Mouse (Mus musculus) embryonic stem cell, embryonic (primary cell): Measurements from ENCODE around the gene Gm39566.

Experiments
- CTCF ChIA-PET, 4 experiments: fragments of 300-600 bp in 2 of 4; fragments of 350-600 bp in 2 of 4; sonication (Branson Sonifier 250); formaldehyde crosslinking; loops; one replicate each; lab custom pipeline; 2022; ENCODE audit warnings: inconsistent platforms in 2 of 4; lab: Charles Lee
- POLR2A ChIA-PET, 4 experiments: fragments of 300-600 bp in 2 of 4; fragments of 350-600 bp in 2 of 4; sonication (Branson Sonifier 250); formaldehyde crosslinking; loops; one replicate each; lab custom pipeline; 2022; ENCODE audit warnings: antibody characterized with exemption in 4 of 4, inconsistent platforms in 1 of 4; lab: Charles Lee

Gene Gm39566

GRCm38 (mm10) chr11:69838714-69839104 is 23.6 kb upstream of the Gm39566 start:
- ChIA-PET CTCF (interaction anchor here in 2 of 4 experiments (1.1 to 1.9 kb wide), 10 partner anchors 8 to 363 kb away, joined by 3 to 16 read pairs (median 4); partner anchors contain the start of gene Tmem95 (in 1 of the 2)), POLR2A (interaction anchor here in 3 of 4 experiments (0.6 to 4.2 kb wide), 79 partner anchors 8 to 470 kb away, joined by 3 to 83 read pairs (median 9); partner anchors contain the start of genes Eif5a (in 3 of the 3), Tmem102 (in 3 of the 3), 2810408A11Rik (in 2 of the 3) and Ctdnep1 (in 2 of the 3))

GRCm38 (mm10) chr11:69837952-69838713 is 23.0 kb upstream of the Gm39566 start, which contains the start of gene Tmem256:
Gene Tmem256, plus strand, starts transcription at chr11:69838514.
- ChIA-PET POLR2A (interaction anchor here (0.6 to 4.2 kb wide), 128 partner anchors 9 to 809 kb away, joined by 3 to 83 read pairs (median 5); partner anchors contain the start of genes Eif5a (in 3 of the 4), Tmem102 (in 3 of the 4), Tnk1 (in 3 of the 4) and 2810408A11Rik (in 2 of the 4)), CTCF (interaction anchor here in 3 of 4 experiments (0.5 to 1.9 kb wide), 22 partner anchors 9 to 809 kb away, joined by 3 to 16 read pairs (median 4); partner anchors contain the start of genes 2810408A11Rik (in 1 of the 3), Fxr2 (in 1 of the 3), Neurl4 (in 1 of the 3) and Rnf167 (in 1 of the 3))

- ChIA-PET CTCF (interaction anchor here in 2 of 4 experiments (0.6 to 1.9 kb wide), 24 partner anchors 9 to 809 kb away, joined by 3 to 16 read pairs (median 4); partner anchors contain the start of genes 2810408A11Rik (in 1 of the 2), Fxr2 (in 1 of the 2), Neurl4 (in 1 of the 2) and Rnf167 (in 1 of the 2)), POLR2A (interaction anchor here (0.6 to 4.2 kb wide), 123 partner anchors 9 to 809 kb away, joined by 3 to 83 read pairs (median 5); partner anchors contain the start of genes Eif5a (in 3 of the 4), Tmem102 (in 3 of the 4), Tnk1 (in 3 of the 4) and 2810408A11Rik (in 2 of the 4))
Observed at GRCm38 (mm10) chr11:69837604-69837951, 22.5 kb upstream of the Gm39566 start, which contains the start of gene Nlgn2. Gene Nlgn2, minus strand, starts transcription at chr11:69837784.

- POLR2A ChIA-PET = interaction anchor here (0.6 to 4.2 kb wide), 73 partner anchors 8 to 778 kb away, joined by 3 to 83 read pairs (median 6); partner anchors contain the start of genes Tmem102 (in 3 of the 4), 2810408A11Rik (in 2 of the 4), Eif5a (in 2 of the 4) and Fgf11 (in 2 of the 4)
- CTCF ChIA-PET = interaction anchor here (0.5 to 1.9 kb wide), 19 partner anchors 8 to 695 kb away, joined by 3 to 16 read pairs (median 4); partner anchors contain the start of genes 2810408A11Rik (in 1 of the 4), Fxr2 (in 1 of the 4), Neurl4 (in 1 of the 4) and Tmem95 (in 1 of the 4)
Observed at GRCm38 (mm10) chr11:69836703-69837576, 21.8 kb upstream of the Gm39566 start.

GRCm38 (mm10) chr11:69835966-69836335 is 20.9 kb upstream of the Gm39566 start:
- POLR2A ChIA-PET = interaction anchor here in 2 of 4 experiments (1.3 to 4.2 kb wide), 7 partner anchors 35 to 98 kb away, joined by 3 to 83 read pairs (median 25); partner anchors contain the start of genes Fgf11 (in 2 of the 2), Polr2a (in 1 of the 2) and Tmem95 (in 1 of the 2)

GRCm38 (mm10) chr11:69835326-69835965 is 20.3 kb upstream of the Gm39566 start:
- POLR2A ChIA-PET = interaction anchor here in 2 of 4 experiments (1.2 to 3.5 kb wide), 5 partner anchors 10 to 72 kb away, joined by 3 to 83 read pairs (median 7); partner anchors contain the start of genes Fgf11 (in 1 of the 2) and Tmem95 (in 1 of the 2)
- CTCF ChIA-PET = no interaction called here

More at GRCm38 (mm10) chr11:69835966-69836335, 20.9 kb upstream of the Gm39566 start:
- CTCF ChIA-PET = no interaction called here

- CTCF ChIA-PET = interaction anchor here in 1 of 4 experiments (1.1 kb wide), 1 partner anchor 28 kb away, joined by 3 read pairs; the partner anchor contains the start of gene Tmem102
- POLR2A ChIA-PET = interaction anchor here in 3 of 4 experiments (0.7 to 2.8 kb wide), 32 partner anchors 8 to 168 kb away, joined by 3 to 14 read pairs (median 4); partner anchors contain the start of genes Tmem102 (in 2 of the 3), 2810408A11Rik (in 1 of the 3), Cd68 (in 1 of the 3) and Fgf11 (in 1 of the 3)
Observed at GRCm38 (mm10) chr11:69834001-69834549, 19.0 kb upstream of the Gm39566 start.

- CTCF ChIA-PET = interaction anchor here in 1 of 4 experiments (1.1 kb wide), 1 partner anchor 28 kb away, joined by 3 read pairs; the partner anchor contains the start of gene Tmem102
- POLR2A ChIA-PET = interaction anchor here (0.7 to 2.8 kb wide), 35 partner anchors 8 to 168 kb away, joined by 3 to 14 read pairs (median 4); partner anchors contain the start of genes Tmem102 (in 2 of the 4), 2810408A11Rik (in 1 of the 4), Cd68 (in 1 of the 4) and Eif5a (in 1 of the 4)
Observed at GRCm38 (mm10) chr11:69833554-69833953, 18.5 kb upstream of the Gm39566 start.

GRCm38 (mm10) chr11:69828832-69829231 is 13.7 kb upstream of the Gm39566 start:
- ChIA-PET CTCF (interaction anchor here in 2 of 4 experiments (0.6 to 1.2 kb wide), 4 partner anchors 9 to 238 kb away, joined by 3 to 6 read pairs (median 4); partner anchors contain the start of genes Nlgn2 (in 1 of the 2) and Tmem256 (in 1 of the 2)), POLR2A (interaction anchor here in 3 of 4 experiments (0.7 to 2.0 kb wide), 20 partner anchors 9 to 92 kb away, joined by 3 to 14 read pairs (median 4); partner anchors contain the start of genes Tmem256 (in 3 of the 3), Nlgn2 (in 2 of the 3) and Tmem102 (in 2 of the 3))

GRCm38 (mm10) chr11:69823456-69823855 is 8.4 kb upstream of the Gm39566 start:
- POLR2A ChIA-PET = interaction anchor here in 2 of 4 experiments (0.6 to 1.2 kb wide), 3 partner anchors 8 to 18 kb away, joined by 3 read pairs; partner anchors contain the start of genes Gm39566 (in 1 of the 2) and Tmem102 (in 1 of the 2)
- CTCF ChIA-PET = interaction anchor here in 1 of 4 experiments (0.6 kb wide), 1 partner anchor 702 kb away, joined by 3 read pairs; no protein-coding TSS in a partner anchor

- POLR2A ChIA-PET = interaction anchor here in 2 of 4 experiments (0.5 to 1.3 kb wide), 4 partner anchors 12 to 195 kb away, joined by 3 to 5 read pairs (median 3); partner anchors contain the start of genes Dlg4 (in 1 of the 2), Nlgn2 (in 1 of the 2) and Tmem256 (in 1 of the 2)
Observed at GRCm38 (mm10) chr11:69822080-69822479, 7.0 kb upstream of the Gm39566 start, which contains the start of gene Spem1. Gene Spem1, minus strand, starts transcription at chr11:69822180.

GRCm38 (mm10) chr11:69818871-69819270 is 3.8 kb upstream of the Gm39566 start:
- POLR2A ChIA-PET = interaction anchor here in 1 of 4 experiments (0.7 to 1.5 kb wide), 2 partner anchors 9 to 34 kb away, joined by 3 read pairs; no protein-coding TSS in a partner anchor
- CTCF ChIA-PET = interaction anchor here in 1 of 4 experiments (1.3 kb wide), 1 partner anchor 19 kb away, joined by 4 read pairs; the partner anchor contains the start of genes Nlgn2 and Tmem256

More at GRCm38 (mm10) chr11:69822080-69822479, 7.0 kb upstream of the Gm39566 start, which contains the start of gene Spem1:
- CTCF ChIA-PET = no interaction called here

GRCm38 (mm10) chr11:69818365-69818764 is 3.3 kb upstream of the Gm39566 start, which contains the start of gene Spem2:
Gene Spem2, minus strand, starts transcription at chr11:69818465.
- POLR2A ChIA-PET = interaction anchor here in 2 of 4 experiments (1.5 to 5.4 kb wide), 3 partner anchors 13 to 34 kb away, joined by 3 to 54 read pairs (median 23); partner anchors contain the start of genes Tmem102 (in 2 of the 2) and Fgf11 (in 1 of the 2)
- CTCF ChIA-PET = no interaction called here

- ChIA-PET POLR2A (interaction anchor here (0.7 to 5.4 kb wide), 38 partner anchors 8 to 405 kb away, joined by 3 to 54 read pairs (median 4); partner anchors contain the start of genes Nlgn2 (in 2 of the 4), Tmem102 (in 2 of the 4), Tmem256 (in 2 of the 4) and 2810408A11Rik (in 1 of the 4)), CTCF (interaction anchor here in 3 of 4 experiments (0.6 to 2.0 kb wide), 10 partner anchors 10 to 251 kb away, joined by 3 to 11 read pairs (median 3); partner anchors contain the start of genes Tmem102 (in 2 of the 3) and Tmem256 (in 1 of the 3))
Observed at GRCm38 (mm10) chr11:69816520-69816919, 1.4 kb upstream of the Gm39566 start.
